31 mouse cellular contexts compared by ENCODE assay signal in the genomic region with DNA sequence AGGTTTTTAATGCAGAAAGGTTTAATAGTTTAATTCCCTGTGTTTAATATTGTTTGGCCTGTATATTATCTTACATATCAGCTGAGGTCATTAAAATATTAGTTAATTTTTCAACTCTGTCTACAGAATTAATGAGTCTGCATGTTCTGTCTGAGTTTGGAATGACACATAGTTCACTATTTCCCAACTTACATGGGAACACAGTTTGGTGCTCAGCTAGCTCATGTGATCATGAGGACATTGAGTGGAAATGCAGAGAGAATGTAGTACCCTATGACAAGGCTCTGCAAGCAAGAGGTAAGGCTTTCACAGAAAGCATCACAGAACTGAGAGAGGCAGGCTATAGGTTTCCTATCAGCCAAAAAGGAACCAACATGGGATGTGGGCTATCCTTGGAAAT. TPM values are rescaled to one million over a fixed set of nuclear protein-coding genes. Genes with fewer than 3 reads are reported as not detected.
"Had no signal": no experiment of that assay in that cellular context is flagged by ENCODE, and none has a peak within 500 bp of the region (broad histone marks: within the 10 kb centered on the region; RNA-seq: fewer than 3 reads in every experiment).

No protein-coding gene starts in this region.

- H3K36me3 ChIP-seq: heart, embryonic 10.5 days; hindbrain, embryonic 13.5 days; hindbrain, embryonic 15.5 days; intestine, embryonic 15.5 days; limb, embryonic 10.5 days; limb, embryonic 12.5 days; liver, embryonic 13.5 days had no signal

- H3K9ac ChIP-seq: heart, embryonic 12.5 days; hindbrain, embryonic 13.5 days; hindbrain, embryonic 15.5 days; intestine, embryonic 15.5 days; limb, embryonic 12.5 days; liver, embryonic 13.5 days had no signal

- DNase-seq: gastrocnemius, postnatal 14 days; gastrocnemius, postnatal 36 days; heart, adult 18-20 months; heart, postnatal 10 days; heart, postnatal 36 days; kidney, adult 18-20 months; kidney, adult 8-10 months; kidney, postnatal 10 days; kidney, postnatal 25 days; kidney, postnatal 4 days; liver; liver, embryonic 13.5 days had no signal

- H3K27ac ChIP-seq: heart, embryonic 10.5 days; hindbrain, embryonic 13.5 days; hindbrain, embryonic 15.5 days; hindbrain, postnatal 0 days; intestine, embryonic 15.5 days; left cerebral cortex, adult 2 months; limb, embryonic 10.5 days; limb, embryonic 12.5 days; liver, embryonic 13.5 days had no signal

- H3K4me2 ChIP-seq: heart, embryonic 12.5 days; hindbrain, embryonic 13.5 days; hindbrain, embryonic 15.5 days; intestine, embryonic 15.5 days; limb, embryonic 12.5 days; liver, embryonic 11.5 days; liver, embryonic 13.5 days had no signal

- H3K27me3 ChIP-seq: heart, embryonic 12.5 days; hindbrain, embryonic 13.5 days; hindbrain, embryonic 15.5 days; intestine, embryonic 15.5 days; limb, embryonic 12.5 days; liver, embryonic 13.5 days had no signal

- H3K9me3 ChIP-seq: heart, embryonic 10.5 days; heart, embryonic 12.5 days; hindbrain, embryonic 13.5 days; hindbrain, embryonic 15.5 days; intestine, embryonic 15.5 days; limb, embryonic 10.5 days; limb, embryonic 12.5 days; liver, embryonic 13.5 days had no signal

- H3K4me1 ChIP-seq: liver, embryonic 13.5 days had no signal

- H3K4me3 ChIP-seq: heart, embryonic 10.5 days; heart, embryonic 12.5 days; hindbrain, embryonic 13.5 days; hindbrain, embryonic 15.5 days; intestine, embryonic 15.5 days; layer of hippocampus, adult 2 months; left cerebral cortex, adult 2 months; limb, embryonic 10.5 days; limb, embryonic 12.5 days; liver, embryonic 13.5 days had no signal

- ATAC-seq: hindbrain, postnatal 0 days; intestine, embryonic 15.5 days; intestine, postnatal 0 days had no signal

RNA-seq across cellular contexts. Expression of a gene that starts 49.0 kb away (rescaled TPM):
- polyA plus RNA-seq: gonadal fat pad, adult 2 months; heart, embryonic 10.5 days; heart, embryonic 12.5 days; heart, embryonic 14.5 days; heart, embryonic 16.5 days; hindbrain, embryonic 11.5 days; hindbrain, embryonic 13.5 days; hindbrain, embryonic 15.5 days; hindbrain, postnatal 0 days; intestine, embryonic 15.5 days; intestine, postnatal 0 days; kidney, embryonic 14.5 days; kidney, embryonic 16.5 days; limb, embryonic 10.5 days; limb, embryonic 12.5 days; limb, embryonic 14.5 days; liver, embryonic 11.5 days; liver, embryonic 13.5 days had no signal
